Mouse (Mus musculus) myocyte (in vitro differentiated cells): Measurements from ENCODE around the gene Lrfn4. TPM values are rescaled to one million over a fixed set of nuclear protein-coding genes. Genes with fewer than 3 reads are reported as not detected.

ENCODE experiments used
- H3K27me3 ChIP-seq: one replicate; pipeline ENCODE4 v1.6.1; 2011; ENCODE audit not compliant: control insufficient read depth, insufficient read depth, insufficient read length
- H3K36me3 ChIP-seq: one replicate; pipeline ENCODE4 v1.6.1; 2011; ENCODE audit not compliant: control insufficient read depth, insufficient read depth
- H3K4me2 ChIP-seq: one replicate; pipeline ENCODE4 v1.6.1; 2011; ENCODE audit warnings: low read depth, control low read depth
- H3K4me3 ChIP-seq: one replicate; pipeline ENCODE4 v1.5.1; 2011; ENCODE audit warnings: mild to moderate bottlenecking, control low read depth, moderate library complexity
- H3K79me2 ChIP-seq: one replicate; pipeline ENCODE4 v1.6.1; 2011; ENCODE audit not compliant: control insufficient read depth, insufficient read depth
- H3ac ChIP-seq: one replicate; pipeline ENCODE4 v1.6.1; 2011; ENCODE audit not compliant: control insufficient read depth, insufficient read length
- CEBPB ChIP-seq: IDR thresholded peaks from 2 replicates; pipeline ENCODE4 v1.6.1; 2011; ENCODE audit warnings: mild to moderate bottlenecking, moderate library complexity; ENCODE audit not compliant: poor library complexity, insufficient read depth, severe bottlenecking
- E2F4 ChIP-seq: IDR thresholded peaks from one replicate; pipeline ENCODE4 v1.6.1; 2011; ENCODE audit warnings: mild to moderate bottlenecking, control low read depth, moderate library complexity; ENCODE audit not compliant: insufficient read depth
- MAX ChIP-seq: IDR thresholded peaks from one replicate; pipeline ENCODE4 v1.6.1; 2011; ENCODE audit warnings: low read depth, mild to moderate bottlenecking, control low read depth
- MYOD1 ChIP-seq, 3 experiments: IDR thresholded peaks; one replicate each; pipeline ENCODE4 v1.6.1; 2011; ENCODE audit warnings: control low read depth in 2 of 3, low read depth in 2 of 3, mild to moderate bottlenecking in 2 of 3, moderate library complexity in 1 of 3; ENCODE audit not compliant: insufficient read length in 2 of 3, control insufficient read depth in 1 of 3
- MYOG ChIP-seq, 3 experiments: IDR thresholded peaks; one replicate each; pipeline ENCODE4 v1.6.1; 2011; ENCODE audit warnings: control low read depth in 2 of 3, low read depth in 2 of 3, mild to moderate bottlenecking in 2 of 3; ENCODE audit not compliant: insufficient read length in 2 of 3, control insufficient read depth in 1 of 3, insufficient read depth in 1 of 3
- POLR2A ChIP-seq: IDR thresholded peaks from one replicate; pipeline ENCODE4 v1.6.1; 2011; ENCODE audit warnings: low read depth, mild to moderate bottlenecking, control low read depth, moderate library complexity; ENCODE audit not compliant: insufficient read length
- POLR2AphosphoS2 ChIP-seq: IDR thresholded peaks from one replicate; pipeline ENCODE4 v1.6.1; 2011; ENCODE audit warnings: low read depth, control low read depth; ENCODE audit not compliant: insufficient read length
- REST ChIP-seq: IDR thresholded peaks from one replicate; pipeline ENCODE4 v1.6.1; 2011; ENCODE audit warnings: mild to moderate bottlenecking, control low read depth, moderate library complexity; ENCODE audit not compliant: insufficient read depth, insufficient read length
- SRF ChIP-seq: IDR thresholded peaks from one replicate; pipeline ENCODE4 v1.6.1; 2011; ENCODE audit warnings: low read depth; ENCODE audit not compliant: control insufficient read depth, insufficient read length
- TCF12 ChIP-seq: IDR thresholded peaks from one replicate; pipeline ENCODE4 v1.6.1; 2011; ENCODE audit warnings: mild to moderate bottlenecking, control low read depth; ENCODE audit not compliant: poor library complexity, insufficient read depth, severe bottlenecking
- TCF3 ChIP-seq: IDR thresholded peaks from one replicate; pipeline ENCODE4 v1.6.1; 2011; ENCODE audit warnings: low read depth, control low read depth; ENCODE audit not compliant: insufficient read length
- USF1 ChIP-seq: IDR thresholded peaks from one replicate; pipeline ENCODE4 v1.6.1; 2011; ENCODE audit warnings: low read depth, mild to moderate bottlenecking, control low read depth, moderate library complexity
- polyA plus RNA-seq: library from polyadenylated mRNA; unstranded; fragments of >200 nt; fragmentation: generic; extraction: Trizol; gene quantifications from one replicate; pipeline ENCODE4 v1.2.1, GENCODE M21; 2012; ENCODE audit warnings: missing spikeins

Lrfn4 gene
- polyA plus RNA-seq, 1 experiment = 22.0 TPM

- peak in 1 of 3 experiments; percentile 7 for TF ChIP-seq MYOG (IDR thresholded peaks at IDR 0.05; ENCODE audit: control insufficient read depth in 1 of 3, insufficient read depth in 1 of 3, insufficient read length in 2 of 3, low read depth in 2 of 3)
- no peak for TF ChIP-seq MAX
- no peak overlapping the region for H3K4me3 ChIP-seq
- H3K36me3 ChIP-seq = no peaks in the 10 kb centered on the region
- no peak overlapping the region for H3K4me2 ChIP-seq
- H3K27me3 ChIP-seq = no peaks in the 10 kb centered on the region
- H3K79me2 ChIP-seq = no peaks in the 10 kb centered on the region
- no peak overlapping the region for H3ac ChIP-seq
Observed at GRCm38 (mm10) chr19:4612181-4612961, 3.1 kb downstream of the Lrfn4 start.

GRCm38 (mm10) chr19:4610109-4610508 is 5.4 kb downstream of the Lrfn4 start:
- Histone ChIP-seq H3K27me3 (no peaks in the 10 kb centered on the region), H3K4me3 (no peak overlapping the region), H3ac (no peak overlapping the region), H3K4me2 (no peak overlapping the region), H3K36me3 (no peaks in the 10 kb centered on the region), H3K79me2 (no peaks in the 10 kb centered on the region)
- no peak for TF ChIP-seq TCF12
- TF ChIP-seq SRF = no peak
- no peak for TF ChIP-seq TCF3
- TF ChIP-seq MYOG (IDR thresholded peaks at IDR 0.05; ENCODE audit: control insufficient read depth in 1 of 3, insufficient read depth in 1 of 3, insufficient read length in 2 of 3, low read depth in 2 of 3) = peak in 1 of 3 experiments; percentile 40

DNA sequence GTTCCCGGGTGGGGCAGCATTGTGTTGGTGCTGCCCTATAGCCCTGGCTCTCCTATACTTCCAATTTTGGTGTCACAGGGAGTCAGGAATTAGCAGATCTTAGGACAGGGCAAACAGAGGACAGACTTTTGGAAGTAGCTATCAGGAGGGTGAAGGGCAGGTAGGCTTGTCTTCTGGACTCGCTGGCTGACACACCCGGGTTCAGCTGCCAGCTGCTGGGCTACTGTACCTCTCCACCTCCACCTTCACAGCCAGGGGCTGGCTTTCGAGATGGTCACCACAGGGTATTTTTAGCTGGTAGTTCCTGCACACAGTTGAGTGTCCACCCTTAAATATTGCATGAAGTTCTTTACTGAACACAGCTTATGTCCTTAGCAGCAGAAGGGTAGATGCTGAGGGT is 7.0 kb downstream of the Lrfn4 start:
- no peak overlapping the region for H3K4me2 ChIP-seq
- H3ac ChIP-seq = no peak overlapping the region
- H3K27me3 ChIP-seq = no peaks in the 10 kb centered on the region
- no peaks in the 10 kb centered on the region for H3K36me3 ChIP-seq
- no peak for TF ChIP-seq POLR2AphosphoS2
- TF ChIP-seq USF1 = no peak
- TF ChIP-seq REST = no peak
- no peak for TF ChIP-seq POLR2A
- TF ChIP-seq TCF12 = no peak
- no peak for TF ChIP-seq SRF
- TF ChIP-seq E2F4 = no peak
- TF ChIP-seq CEBPB = no peak
- TF ChIP-seq TCF3 = no peak
- no peak for TF ChIP-seq MYOG (IDR thresholded peaks at IDR 0.05; ENCODE audit: control insufficient read depth in 1 of 3, insufficient read depth in 1 of 3, insufficient read length in 2 of 3, low read depth in 2 of 3)
- no peak for TF ChIP-seq MYOD1 (IDR thresholded peaks at IDR 0.05; ENCODE audit: control insufficient read depth in 1 of 3, insufficient read length in 2 of 3, low read depth in 2 of 3)
- TF ChIP-seq MAX = no peak
- H3K4me3 ChIP-seq = no peak overlapping the region
- no peaks in the 10 kb centered on the region for H3K79me2 ChIP-seq

- no peaks in the 10 kb centered on the region for H3K27me3 ChIP-seq
- H3ac ChIP-seq = no peak overlapping the region
- no peak overlapping the region for H3K4me3 ChIP-seq
- H3K4me2 ChIP-seq = no peak overlapping the region
- H3K79me2 ChIP-seq = no peaks in the 10 kb centered on the region
- no peak for TF ChIP-seq MYOG (IDR thresholded peaks at IDR 0.05; ENCODE audit: control insufficient read depth in 1 of 3, insufficient read depth in 1 of 3, insufficient read length in 2 of 3, low read depth in 2 of 3)
- no peak for TF ChIP-seq SRF
- no peak for TF ChIP-seq TCF12
- TF ChIP-seq MYOD1 (IDR thresholded peaks at IDR 0.05; ENCODE audit: control insufficient read depth in 1 of 3, insufficient read length in 2 of 3, low read depth in 2 of 3) = no peak
- no peak for TF ChIP-seq MAX
- no peak for TF ChIP-seq POLR2AphosphoS2
- TF ChIP-seq TCF3 = no peak
- no peak for TF ChIP-seq POLR2A
- no peak for TF ChIP-seq E2F4
- no peaks in the 10 kb centered on the region for H3K36me3 ChIP-seq
Observed at GRCm38 (mm10) chr19:4607406-4607805, 8.1 kb downstream of the Lrfn4 start.

DNA sequence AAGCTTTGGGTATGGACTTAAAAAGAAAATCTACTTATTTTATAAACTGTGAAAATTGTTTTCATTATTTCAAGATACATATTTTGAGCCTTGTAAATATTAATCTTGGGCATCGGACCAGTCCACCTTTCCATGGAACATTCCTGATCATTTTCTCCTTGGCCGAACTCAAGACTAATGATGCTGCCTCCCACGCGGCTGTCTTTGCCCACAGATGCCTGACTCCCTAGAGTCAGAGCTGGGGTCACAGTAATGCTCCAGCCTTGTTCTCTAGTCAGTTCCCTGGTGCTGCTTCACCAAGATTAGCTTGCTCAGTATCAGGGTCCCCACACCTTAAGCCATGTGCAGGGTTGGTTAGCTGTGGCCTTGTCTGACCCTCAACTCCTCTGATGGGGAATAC is 9.8 kb downstream of the Lrfn4 start:
- no peaks in the 10 kb centered on the region for H3K27me3 ChIP-seq
- TF ChIP-seq POLR2AphosphoS2 (no peak), TCF3 (no peak), MYOG (IDR thresholded peaks at IDR 0.05; ENCODE audit: control insufficient read depth in 1 of 3, insufficient read depth in 1 of 3, insufficient read length in 2 of 3, low read depth in 2 of 3) (no peak), USF1 (no peak), POLR2A (no peak), REST (no peak), TCF12 (no peak), CEBPB (no peak)
- H3K36me3 ChIP-seq = no peaks in the 10 kb centered on the region
- H3K79me2 ChIP-seq = no peaks in the 10 kb centered on the region
- no peak overlapping the region for H3K4me2 ChIP-seq
- no peak overlapping the region for H3K4me3 ChIP-seq
- no peak overlapping the region for H3ac ChIP-seq
